Mouse (Mus musculus) hindbrain, embryonic 14.5 days (tissue): Measurements from ENCODE around the gene Foxf2. TPM values are rescaled to one million over a fixed set of nuclear protein-coding genes. Genes with fewer than 3 reads are reported as not detected.

ENCODE experiments used
- ATAC-seq: fragments of 200-750 bp; cut with Nextera tagmentation; 2 replicates; pipeline ENCODE4 v1.8.0; 2017; ENCODE audit warnings: moderate number of reproducible peaks, mild to moderate bottlenecking, moderate TSS enrichment, moderate library complexity; ENCODE audit not compliant: low FRiP score
- DNase-seq: peaks from one replicate; pipeline ENCODE4 v3.0.0-alpha.2; 2015; ENCODE audit warnings: low spot score
- H3K27ac ChIP-seq: fragments of 300-500 bp; sonication (generic); 2 replicates; pipeline ENCODE4 v1.5.1; 2014; ENCODE audit warnings: mild to moderate bottlenecking, moderate library complexity
- H3K27me3 ChIP-seq: fragments of 300-500 bp; sonication (generic); 2 replicates; pipeline ENCODE4 v1.6.1; 2014; ENCODE audit warnings: mild to moderate bottlenecking, low read length, mixed read lengths; ENCODE audit not compliant: control insufficient read depth, insufficient read depth
- H3K36me3 ChIP-seq: fragments of 300-500 bp; sonication (generic); replicated peaks from 2 replicates; pipeline ENCODE4 v1.6.1; 2014; ENCODE audit not compliant: control insufficient read depth, insufficient read depth
- H3K4me1 ChIP-seq: fragments of 300-500 bp; sonication (generic); replicated peaks from 2 replicates; pipeline ENCODE4 v1.6.1; 2014; ENCODE audit warnings: antibody characterized with exemption, low read length, mixed read lengths; ENCODE audit not compliant: control insufficient read depth, insufficient read depth
- H3K4me2 ChIP-seq: fragments of 300-500 bp; sonication (generic); replicated peaks from 2 replicates; pipeline ENCODE4 v1.6.1; 2014; ENCODE audit warnings: mild to moderate bottlenecking, moderate library complexity
- H3K4me3 ChIP-seq: fragments of 300-500 bp; sonication (generic); replicated peaks from 2 replicates; pipeline ENCODE4 v1.5.1; 2014; ENCODE audit warnings: mild to moderate bottlenecking, low read length
- H3K9ac ChIP-seq: fragments of 300-500 bp; sonication (generic); 2 replicates; pipeline ENCODE4 v1.6.1; 2014
- H3K9me3 ChIP-seq: fragments of 300-500 bp; sonication (generic); 2 replicates; pipeline ENCODE4 v1.6.1; 2016; ENCODE audit warnings: low read length; ENCODE audit not compliant: control insufficient read depth
- WGBS: fragments of 180-500 bp; shearing (Covaris S2); extraction: QIAGEN DNeasy Blood & Tissue Kit; methylation state at CpG from one replicate; pipeline ENCODE4 v1.1.7; 2014; 5-methylcytosine and 5-hydroxymethylcytosine counted together
- polyA plus RNA-seq: library from polyadenylated mRNA; unstranded; fragments of >200 nt; fragmentation: Nextera tagmentation; extraction: Ambion mirVana; gene quantifications from 2 replicates; pipeline ENCODE4 v1.2.1, GENCODE M21; 2014

Foxf2 gene
- polyA plus RNA-seq = 5.3 and 6.2 TPM in 2 replicates

GRCm38 (mm10) chr13:31625333-31626101 is at the start of gene Foxf2:
TSS of gene Foxf2 (plus strand) at chr13:31625816.
- Histone ChIP-seq H3K36me3 (no peaks in the 10 kb centered on the region), H3K9ac (peak within 1 kb of the TSS; percentile 47), H3K9me3 (no peaks in the 10 kb centered on the region), H3K4me1 (peaks cover 19% of the 10 kb centered on the region), H3K27me3 (peaks cover 100% of the 10 kb centered on the region), H3K4me2 (peak within 1 kb of the TSS; percentile 68), H3K4me3 (peak within 1 kb of the TSS; percentile 41), H3K27ac (peak within 1 kb of the TSS; percentile 30; the same call in 1 of the 2 replicates)
- no peak for DNase-seq
- no peak for ATAC-seq
- WGBS = 0% methylated on average over 62 of the region's 74 CpGs

GRCm38 (mm10) chr13:31576696-31577095 is 48.9 kb upstream of the Foxf2 start:
- H3K4me1 ChIP-seq = no peaks in the 10 kb centered on the region; the same call in 1 of the 2 replicates
- H3K27me3 ChIP-seq = no peaks in the 10 kb centered on the region
- H3K9ac ChIP-seq = no peak overlapping the region
- no peaks in the 10 kb centered on the region for H3K9me3 ChIP-seq
- H3K27ac ChIP-seq = no peak overlapping the region
- H3K4me2 ChIP-seq = no peak overlapping the region
- DNase-seq (no peak), ATAC-seq (no peak)
- 61% methylated on average over 4 of the region's 4 CpGs for WGBS
- H3K36me3 ChIP-seq = no peaks in the 10 kb centered on the region
- no peak overlapping the region for H3K4me3 ChIP-seq

GRCm38 (mm10) chr13:31577576-31577975 is 48.0 kb upstream of the Foxf2 start:
- H3K27me3 ChIP-seq = no peaks in the 10 kb centered on the region

GRCm38 (mm10) chr13:31578389-31578788 is 47.2 kb upstream of the Foxf2 start:
- Histone ChIP-seq H3K27ac (no peak overlapping the region), H3K27me3 (no peaks in the 10 kb centered on the region), H3K4me2 (no peak overlapping the region), H3K4me1 (no peaks in the 10 kb centered on the region; the same call in 1 of the 2 replicates), H3K9me3 (no peaks in the 10 kb centered on the region), H3K9ac (no peak overlapping the region), H3K36me3 (no peaks in the 10 kb centered on the region), H3K4me3 (no peak overlapping the region)
- DNase-seq (no peak), ATAC-seq (no peak)
- WGBS = 49% methylated on average over 10 of the region's 10 CpGs

More at GRCm38 (mm10) chr13:31577576-31577975, 48.0 kb upstream of the Foxf2 start:
- H3K4me2 ChIP-seq = no peak overlapping the region
- H3K9ac ChIP-seq = no peak overlapping the region
- DNase-seq = no peak
- no peak for ATAC-seq
- no peak overlapping the region for H3K27ac ChIP-seq
- no peaks in the 10 kb centered on the region for H3K9me3 ChIP-seq
- 29% methylated on average over 6 of the region's 6 CpGs for WGBS
- no peaks in the 10 kb centered on the region; the same call in 1 of the 2 replicates for H3K4me1 ChIP-seq
- H3K36me3 ChIP-seq = no peaks in the 10 kb centered on the region
- H3K4me3 ChIP-seq = no peak overlapping the region

- no peaks in the 10 kb centered on the region for H3K9me3 ChIP-seq
- ATAC-seq = no peak
- H3K36me3 ChIP-seq = no peaks in the 10 kb centered on the region
- no peak overlapping the region for H3K9ac ChIP-seq
- H3K4me3 ChIP-seq = no peak overlapping the region
- WGBS = 72% methylated on average over 9 of the region's 9 CpGs
- H3K27ac ChIP-seq = no peak overlapping the region
- H3K4me2 ChIP-seq = no peak overlapping the region
- no peaks in the 10 kb centered on the region; the same call in 1 of the 2 replicates for H3K4me1 ChIP-seq
- H3K27me3 ChIP-seq = no peaks in the 10 kb centered on the region
- no peak for DNase-seq
These were observed 45.8 kb upstream of the Foxf2 start for GRCm38 (mm10) chr13:31579866-31580265.

- no peaks in the 10 kb centered on the region for H3K36me3 ChIP-seq
- H3K27ac ChIP-seq = no peak overlapping the region
- 72% methylated on average over 5 of the region's 5 CpGs for WGBS
- no peaks in the 10 kb centered on the region for H3K4me1 ChIP-seq
- H3K4me2 ChIP-seq = no peak overlapping the region
- no peak for DNase-seq
- no peaks in the 10 kb centered on the region for H3K9me3 ChIP-seq
- ATAC-seq = no peak
- no peaks in the 10 kb centered on the region for H3K27me3 ChIP-seq
- H3K9ac ChIP-seq = no peak overlapping the region
- no peak overlapping the region for H3K4me3 ChIP-seq
These were observed 38.3 kb upstream of the Foxf2 start for GRCm38 (mm10) chr13:31587341-31587740.

GRCm38 (mm10) chr13:31599576-31599975 is 26.0 kb upstream of the Foxf2 start:
- Histone ChIP-seq H3K27me3 (no peaks in the 10 kb centered on the region), H3K9ac (no peak overlapping the region), H3K4me2 (no peak overlapping the region), H3K9me3 (no peaks in the 10 kb centered on the region), H3K36me3 (no peaks in the 10 kb centered on the region), H3K4me1 (no peaks in the 10 kb centered on the region), H3K4me3 (no peak overlapping the region), H3K27ac (no peak overlapping the region)
- 92% methylated on average over 5 of the region's 5 CpGs for WGBS
- DNase-seq = no peak
- no peak for ATAC-seq

- no peak overlapping the region for H3K9ac ChIP-seq
- no peaks in the 10 kb centered on the region for H3K27me3 ChIP-seq
- ATAC-seq (no peak), DNase-seq (no peak)
- H3K4me2 ChIP-seq = no peak overlapping the region
- 72% methylated on average over 6 of the region's 6 CpGs for WGBS
- H3K4me1 ChIP-seq = no peaks in the 10 kb centered on the region
- H3K4me3 ChIP-seq = no peak overlapping the region
- no peaks in the 10 kb centered on the region for H3K9me3 ChIP-seq
- no peak overlapping the region for H3K27ac ChIP-seq
- no peaks in the 10 kb centered on the region for H3K36me3 ChIP-seq
These were observed 21.7 kb upstream of the Foxf2 start for GRCm38 (mm10) chr13:31603964-31604363.

- ATAC-seq = no peak
- no peak overlapping the region for H3K27ac ChIP-seq
- H3K4me3 ChIP-seq = no peak overlapping the region
- H3K4me2 ChIP-seq = no peak overlapping the region
- H3K27me3 ChIP-seq = peaks cover 91% of the 10 kb centered on the region
- H3K36me3 ChIP-seq = no peaks in the 10 kb centered on the region
- H3K9me3 ChIP-seq = no peaks in the 10 kb centered on the region
- H3K4me1 ChIP-seq = peaks cover 5% of the 10 kb centered on the region; the same call in 1 of the 2 replicates
- 3% methylated on average over 38 of the region's 38 CpGs for WGBS
- no peak overlapping the region for H3K9ac ChIP-seq
- DNase-seq = no peak
These were observed 10.7 kb upstream of the Foxf2 start for GRCm38 (mm10) chr13:31614724-31615465.
